Mouse (Mus musculus) layer of hippocampus, postnatal 10 days (tissue): Measurements from ENCODE around the gene Rabl2. TPM values are rescaled to one million over a fixed set of nuclear protein-coding genes. Genes with fewer than 3 reads are reported as not detected.
A peak's percentile ranks its signal among the peaks of the same experiment; 100 is the strongest.

Experiments used
- DNase-seq, 2 experiments: peaks; one replicate each; pipeline ENCODE4 v3.0.0; 2021; ENCODE audit warnings: low spot score in 2 of 2
- total RNA-seq, 2 experiments: library from RNA; stranded (reverse); gene quantifications; 2 replicates each; pipeline ENCODE4 v1.2.3; 2021

Gene Rabl2
- total RNA-seq, 2 experiments from 2014 or later = 31.4 to 36.3 TPM

- DNase-seq = no peak
Measured at GRCm38 (mm10) chr15:89555591-89555990, 36.1 kb downstream of the Rabl2 start.

- DNase-seq = no peak
Measured at GRCm38 (mm10) chr15:89551733-89552132, 40.0 kb downstream of the Rabl2 start.

- no peak for DNase-seq
Measured at GRCm38 (mm10) chr15:89550506-89550905, 41.2 kb downstream of the Rabl2 start.

- peak; percentile 78 to 82 for DNase-seq
Measured at GRCm38 (mm10) chr15:89548837-89549236, 42.9 kb downstream of the Rabl2 start.

- DNase-seq = peak; percentile 62 to 65
Measured at GRCm38 (mm10) chr15:89547824-89548601, 43.7 kb downstream of the Rabl2 start.

- DNase-seq = no peak
Measured at GRCm38 (mm10) chr15:89547321-89547720, 44.4 kb downstream of the Rabl2 start.

GRCm38 (mm10) chr15:89544171-89544570 lies 47.6 kb downstream of the Rabl2 start:
- DNase-seq = no peak

- DNase-seq = no peak
Measured at GRCm38 (mm10) chr15:89533843-89534207, 57.9 kb downstream of the Rabl2 start.

GRCm38 (mm10) chr15:89532924-89533842 lies 58.5 kb downstream of the Rabl2 start:
- DNase-seq = no peak

Other genes with a start within 250 kb of the Rabl2 start
- gene Lmf2, start 236.3 kb downstream of the Rabl2 start, total RNA-seq = 10 to 100 TPM; 24.1 to 29.3 TPM
- gene Ncaph2, start 236.2 kb downstream of the Rabl2 start, total RNA-seq = 10 to 100 TPM; 73.2 to 82.3 TPM
- gene Sco2, start 218.1 kb downstream of the Rabl2 start, total RNA-seq = 10 to 100 TPM; 27.9 to 29.1 TPM
- gene Tymp, start 214.9 kb downstream of the Rabl2 start, total RNA-seq = 1 to 10 TPM; 1.1 to 1.4 TPM
- gene Odf3b, start 212.6 kb downstream of the Rabl2 start, total RNA-seq = 1 to 10 TPM; 3.7 to 4.2 TPM
- under 1 TPM; 0.13 to 0.18 TPM for gene Klhdc7b, start 207.0 kb downstream of the Rabl2 start, total RNA-seq
- not detected for gene Syce3, start 181.4 kb downstream of the Rabl2 start, total RNA-seq
- 1 to 10 TPM; 3.9 to 4.5 TPM for gene Cpt1b, start 166.1 kb downstream of the Rabl2 start, total RNA-seq
- gene C730034F03Rik, start 162.3 kb downstream of the Rabl2 start, total RNA-seq = 1 to 10 TPM; 2.0 to 2.4 TPM
- gene Gm44502, start 162.2 kb downstream of the Rabl2 start, total RNA-seq = not detected
- gene Chkb, start 162.0 kb downstream of the Rabl2 start, total RNA-seq = 10 to 100 TPM; 51.1 to 59.8 TPM
- gene Mapk8ip2, start 138.0 kb downstream of the Rabl2 start, total RNA-seq = 100 to 1,000 TPM; 176 to 186 TPM
- gene Arsa, start 114.5 kb downstream of the Rabl2 start, total RNA-seq = 10 to 100 TPM; 30.0 to 31.1 TPM
- gene Shank3, start 92.3 kb downstream of the Rabl2 start, total RNA-seq = 100 to 1,000 TPM; 221 to 225 TPM
- 1 to 10 TPM; 1.8 to 3.1 TPM for gene Acr, start 23.6 kb downstream of the Rabl2 start, total RNA-seq
- gene Syt10, start 249.9 kb upstream of the Rabl2 start, total RNA-seq = 1 to 10 TPM; 7.4 to 7.6 TPM